Mouse (Mus musculus): ENCODE results near the gene Ccdc134.

DNA sequence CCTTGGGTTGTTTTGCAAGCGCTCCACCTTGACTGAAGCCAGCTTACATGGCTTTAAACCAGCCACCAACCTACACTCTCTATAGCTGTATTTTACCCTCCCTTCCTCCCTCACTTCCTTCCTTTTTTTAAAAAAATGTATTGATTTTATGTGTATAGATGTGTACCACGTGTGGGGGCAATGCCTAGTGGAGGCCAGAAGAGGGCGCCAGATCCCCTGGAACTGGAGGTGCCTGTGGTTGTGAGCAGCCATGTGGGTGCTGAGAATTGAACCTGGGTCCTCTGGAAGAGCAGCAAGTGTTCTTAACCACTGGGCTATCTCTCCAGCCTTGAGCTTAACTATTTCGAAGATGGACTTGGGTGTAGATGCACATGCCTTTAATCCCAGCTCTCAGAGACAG lies 54.6 kb downstream of the Ccdc134 start:
- TF ChIP-seq CTCF (conservative IDR thresholded peaks at IDR 0.05; ENCODE audit: low read length) (peak; percentile 70), POU5F1 (IDR thresholded peaks at IDR 0.05; ENCODE audit: borderline replicate concordance, low read length) (no peak)
